Mouse (Mus musculus) c-Kit-negative CD71-positive TER-119-positive erythroid progenitor cells, embryonic 14.5 days (primary cell): ENCODE data around the gene Ankrd39.

Source experiments
- DNase-seq: peaks from one replicate; pipeline ENCODE4 v3.0.0-alpha.2; 2013; ENCODE audit warnings: low read depth, low spot score

Ankrd39 gene

DNA sequence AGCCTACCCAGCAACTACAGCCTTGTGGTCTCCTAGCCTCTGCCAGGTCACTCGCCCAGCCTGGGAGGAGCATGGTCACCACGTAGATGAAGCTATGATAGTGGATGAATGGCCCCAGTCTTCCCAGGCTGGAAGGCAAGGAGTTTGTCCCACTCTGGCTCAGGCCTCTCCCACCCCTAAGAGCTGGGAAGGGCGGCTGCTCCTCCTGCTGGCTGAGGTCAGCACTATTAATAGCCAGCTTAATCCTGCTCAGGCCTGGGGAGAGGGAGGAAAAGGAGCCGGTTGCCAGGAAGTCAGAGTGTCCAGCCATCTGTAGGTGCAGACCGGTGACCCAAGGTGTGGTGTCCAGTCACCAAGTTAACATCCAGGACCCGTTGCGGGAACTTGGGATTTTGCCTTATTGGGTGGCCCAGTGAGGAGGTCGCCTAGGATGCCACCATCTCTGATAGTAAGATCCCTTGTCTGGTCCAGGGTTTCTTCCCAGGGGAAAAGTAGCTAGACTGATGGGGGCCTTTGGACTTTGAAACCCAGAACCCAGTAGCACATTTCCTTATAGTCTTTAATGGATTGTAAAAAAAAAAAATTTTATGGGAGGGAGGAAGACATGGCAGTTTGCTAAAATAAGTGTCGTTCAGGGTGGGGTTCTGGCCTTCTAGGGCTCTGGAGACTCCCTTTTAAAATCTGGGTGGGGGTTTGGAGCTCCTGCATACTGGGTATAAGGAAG is 54.7 kb downstream of the Ankrd39 start:
- no peak for DNase-seq

DNA sequence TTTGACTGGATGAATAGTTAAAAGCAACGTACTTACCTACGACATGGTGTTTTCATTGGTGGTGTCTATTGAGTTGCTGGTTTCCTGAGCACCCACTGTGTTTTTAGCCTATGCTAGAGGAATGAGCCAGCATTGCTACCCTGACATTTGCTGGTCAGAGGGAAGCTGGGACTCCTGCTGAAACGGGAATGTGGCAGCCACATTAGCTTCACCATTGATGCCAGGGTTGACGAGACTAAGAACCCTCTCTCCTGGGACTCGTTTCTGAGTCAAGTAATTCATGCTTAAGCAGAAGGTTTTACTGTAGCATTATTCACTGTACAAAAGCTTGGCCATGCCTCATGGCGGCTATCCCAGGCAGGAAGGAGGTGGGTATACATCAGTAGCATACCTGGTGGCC is 57.6 kb downstream of the Ankrd39 start:
- no peak for DNase-seq
